Mouse (Mus musculus) small intestine, adult 2 months (tissue): Measurements from ENCODE around the gene Slc34a1.

ENCODE experiments used
- CTCF ChIP-seq: fragments of 200-500 bp; IDR thresholded peaks from 2 replicates; pipeline ENCODE4 v1.5.1; 2012; ENCODE audit warnings: low read depth, mild to moderate bottlenecking, control low read depth, inconsistent platforms, low read length, moderate library complexity, mixed read lengths; ENCODE audit not compliant: insufficient replicate concordance, insufficient read length; ENCODE audit errors: extremely low read depth
- POLR2A ChIP-seq: fragments of 200-500 bp; IDR thresholded peaks from 2 replicates; pipeline ENCODE4 v1.6.1; 2012; ENCODE audit warnings: low read depth, mild to moderate bottlenecking, control low read depth, inconsistent platforms, low read length, moderate library complexity

DNA sequence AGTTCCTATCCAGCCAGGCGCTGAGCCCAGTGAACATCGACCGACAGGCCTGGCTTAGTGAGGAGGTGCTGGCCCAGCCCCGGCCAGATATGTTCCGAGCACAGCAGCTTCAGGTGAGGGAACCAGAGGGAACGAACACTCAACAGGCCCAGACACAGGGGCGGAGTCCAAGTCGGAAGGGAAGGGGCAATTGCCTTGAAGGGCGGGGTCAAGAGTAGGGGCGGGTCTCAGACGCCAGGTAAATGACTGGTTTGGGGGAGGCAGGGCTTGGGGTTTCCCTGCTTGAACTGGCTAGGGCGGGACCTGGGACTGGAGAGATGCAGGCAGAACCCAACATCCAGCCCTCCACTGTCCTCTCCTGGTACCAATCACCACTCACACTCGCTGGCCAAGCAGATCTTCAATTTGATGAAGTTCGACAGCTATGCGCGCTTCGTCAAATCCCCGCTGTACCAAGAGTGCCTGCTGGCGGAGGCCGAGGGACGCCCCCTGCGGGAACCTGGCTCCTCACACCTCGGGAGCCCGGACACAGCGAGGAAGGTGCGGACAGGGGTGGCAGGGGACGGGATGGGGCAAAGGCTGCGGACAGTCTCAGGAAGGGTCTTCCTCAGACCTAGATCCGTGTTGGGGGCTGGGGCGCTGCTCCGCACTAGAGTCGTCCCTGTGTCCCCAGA is 18.9 kb upstream of the Slc34a1 start:
- no peak for TF ChIP-seq POLR2A
- TF ChIP-seq CTCF, result no peak
